Mouse (Mus musculus) megakaryocyte, embryonic 14.5 days (primary cell): Measurements from ENCODE around the gene Cd19.

Experiments used
- FLI1 ChIP-seq: IDR thresholded peaks from 2 replicates; pipeline ENCODE4 v1.6.1; 2012; ENCODE audit warnings: low read length, inconsistent platforms, mixed read lengths
- GATA1 ChIP-seq: IDR thresholded peaks from 3 replicates; pipeline ENCODE4 v1.6.1; 2012; ENCODE audit warnings: mixed read lengths, low read length, inconsistent platforms, borderline replicate concordance

- no peak for TF ChIP-seq GATA1
- TF ChIP-seq FLI1, result no peak
These were observed 9.5 kb upstream of the Cd19 start for GRCm38 (mm10) chr7:126424161-126424560.
